Mouse (Mus musculus): ENCODE measurements around the gene Ugt1a6b.

Ugt1a6b gene

GRCm38 (mm10) chr1:88246386-88246785 is 143.3 kb downstream of the Ugt1a6b start:
- DNase-seq: no peak

GRCm38 (mm10) chr1:88247660-88248059 is 144.6 kb downstream of the Ugt1a6b start:
- DNase-seq: no peak

- no peak for DNase-seq
Observed at GRCm38 (mm10) chr1:88248658-88249057, 145.6 kb downstream of the Ugt1a6b start.

GRCm38 (mm10) chr1:88249596-88249995 is 146.5 kb downstream of the Ugt1a6b start:
- peak; percentile 94 for DNase-seq

- DNase-seq: peak; percentile 94
Observed at GRCm38 (mm10) chr1:88250023-88250422, 147.0 kb downstream of the Ugt1a6b start.

- DNase-seq: no peak
Observed at GRCm38 (mm10) chr1:88253106-88253505, 150.1 kb downstream of the Ugt1a6b start.

GRCm38 (mm10) chr1:88253540-88253939 is 150.5 kb downstream of the Ugt1a6b start:
- DNase-seq: no peak

GRCm38 (mm10) chr1:88254793-88255465 is 151.9 kb downstream of the Ugt1a6b start:
- DNase-seq: peak; percentile 97

GRCm38 (mm10) chr1:88255466-88255857 is 152.4 kb downstream of the Ugt1a6b start:
- peak; percentile 96 for DNase-seq

GRCm38 (mm10) chr1:88255989-88256754 is 153.1 kb downstream of the Ugt1a6b start:
- DNase-seq: peak; percentile 96

GRCm38 (mm10) chr1:88256886-88257663 is 154.0 kb downstream of the Ugt1a6b start:
- DNase-seq: peak; percentile 96

GRCm38 (mm10) chr1:88257681-88258080 is 154.6 kb downstream of the Ugt1a6b start:
- DNase-seq: no peak

GRCm38 (mm10) chr1:88258361-88258760 is 155.3 kb downstream of the Ugt1a6b start:
- DNase-seq: no peak

GRCm38 (mm10) chr1:88258881-88259642 is 156.0 kb downstream of the Ugt1a6b start:
- peak; percentile 97 for DNase-seq

GRCm38 (mm10) chr1:88259643-88260024 is 156.6 kb downstream of the Ugt1a6b start:
- peak; percentile 96 for DNase-seq

- peak; percentile 97 for DNase-seq
Observed at GRCm38 (mm10) chr1:88260114-88260513, 157.1 kb downstream of the Ugt1a6b start.

- DNase-seq: no peak
Observed at GRCm38 (mm10) chr1:88260604-88261377, 157.7 kb downstream of the Ugt1a6b start.

- DNase-seq: no peak
Observed at GRCm38 (mm10) chr1:88261706-88262105, 158.7 kb downstream of the Ugt1a6b start.

GRCm38 (mm10) chr1:88262255-88262654 is 159.2 kb downstream of the Ugt1a6b start:
- DNase-seq: no peak

- no peak for DNase-seq
Observed at GRCm38 (mm10) chr1:88262961-88263360, 159.9 kb downstream of the Ugt1a6b start.

GRCm38 (mm10) chr1:88263778-88264177 is 160.7 kb downstream of the Ugt1a6b start:
- no peak for DNase-seq
